Comparison of ENCODE assay signal across 8 mouse cellular contexts in genomic region chr19:53185486-53186134, GRCm38 (mm10). TPM values are rescaled to one million over a fixed set of nuclear protein-coding genes. Genes with fewer than 3 reads are reported as not detected.
DNase-seq lines count a peak whose midpoint lies in the region; ATAC-seq and TF ChIP-seq lines count a peak whose summit lies in the region.

No protein-coding gene starts in this region.

- peak; percentile 92 for TF ChIP-seq EP300 in liver, postnatal 0 days (IDR thresholded peaks at IDR 0.05; ENCODE audit: low read depth)

- H3K4me3 ChIP-seq in liver, postnatal 0 days (ENCODE audit: low read depth, low read length) = peak overlapping the region; percentile 26

- TF ChIP-seq CTCF in liver, postnatal 0 days (IDR thresholded peaks at IDR 0.05; ENCODE audit: low read depth) = peak; percentile 20; the same call in 1 of the 2 replicates

- H3K27ac ChIP-seq in liver, postnatal 0 days (ENCODE audit: low read depth) = peak overlapping the region; percentile 66

- DNase-seq in adrenal gland, postnatal 14 days = peak; percentile 49
- DNase-seq in adrenal gland, adult (ENCODE audit: inconsistent age in 2 of 2, low spot score in 1 of 2) = no peak
- peak; percentile 85 for DNase-seq in c-Kit-positive CD71-positive TER-119-positive erythroid progenitor cells, embryonic 14.5 days (ENCODE audit: low spot score)
- DNase-seq in liver, postnatal 0 days = peak; percentile 89
- peak; percentile 77 for DNase-seq in splenic B cell, adult 2 months (ENCODE audit: low read depth, low spot score)
- DNase-seq in retina, embryonic 14.5 days (ENCODE audit: low spot score) = no peak
- no peak for DNase-seq in cerebellum, adult 18-20 months
- DNase-seq in left cerebral cortex, postnatal 4 days = no peak

- H3K4me1 ChIP-seq in liver, postnatal 0 days (ENCODE audit: insufficient read depth) = peaks cover 78% of the 10 kb centered on the region

- no peaks in the 10 kb centered on the region for H3K36me3 ChIP-seq in liver, postnatal 0 days (replicated peaks; ENCODE audit: insufficient read depth, low read length)
- no peaks in the 10 kb centered on the region; the same call in 1 of the 2 replicates for H3K36me3 ChIP-seq in splenic B cell, adult 2 months (ENCODE audit: control insufficient read depth, insufficient read depth, low read length, poor library complexity, severe bottlenecking)

- intact Hi-C loops in left cerebral cortex, postnatal 4 days (cut with DNase I) = no loop called here

- peak overlapping the region; percentile 55 for H3K4me2 ChIP-seq in liver, postnatal 0 days (ENCODE audit: low read depth, low read length)

- ATAC-seq in liver, postnatal 0 days = peak; percentile 95

- no peaks in the 10 kb centered on the region for H3K27me3 ChIP-seq in liver, postnatal 0 days (ENCODE audit: insufficient read depth, low read length)
- no peaks in the 10 kb centered on the region for H3K27me3 ChIP-seq in splenic B cell, adult 2 months (ENCODE audit: control insufficient read depth, insufficient read depth, low read length, poor library complexity, severe bottlenecking)

- no peaks in the 10 kb centered on the region for H3K9me3 ChIP-seq in liver, postnatal 0 days (ENCODE audit: low read length)

- H3K9ac ChIP-seq in liver, postnatal 0 days (replicated peaks) = 0 out of 2 replicates have a peak overlapping the region, but pooled peaks have one; percentile 11

- WGBS in liver, postnatal 0 days (ENCODE audit: insufficient replicate concordance) = 7% methylated on average over 8 of the region's 8 CpGs

RNA-seq across cellular contexts. Expression of gene Add3, which starts 45.4 kb away (rescaled TPM):
- 67.6 and 74.5 TPM in 2 replicates for total RNA-seq in adrenal gland, postnatal 14 days (2021)
- 17.5 and 21.4 TPM in 2 replicates for polyA plus RNA-seq in liver, postnatal 0 days (2015; fragmentation: Nextera tagmentation; extraction: Ambion mirVana)
- 10 to 100 TPM; 93.4 to 93.5 TPM for total RNA-seq in left cerebral cortex, postnatal 4 days (2021)

Comparison
In these comparisons a context has a peak if more than half of its experiments do, and no peak if none do; other contexts are left out.
1. DNase-seq: peak in adrenal gland, postnatal 14 days (single experiment), c-Kit-positive CD71-positive TER-119-positive erythroid progenitor cells, embryonic 14.5 days (single experiment), liver, postnatal 0 days (single experiment) and splenic B cell, adult 2 months (single experiment); none in adrenal gland, adult (0 of 2), retina, embryonic 14.5 days (single experiment), cerebellum, adult 18-20 months (0 of 2) and left cerebral cortex, postnatal 4 days (single experiment).